ENCODE assay signal across 35 mouse cellular contexts in the genomic region with DNA sequence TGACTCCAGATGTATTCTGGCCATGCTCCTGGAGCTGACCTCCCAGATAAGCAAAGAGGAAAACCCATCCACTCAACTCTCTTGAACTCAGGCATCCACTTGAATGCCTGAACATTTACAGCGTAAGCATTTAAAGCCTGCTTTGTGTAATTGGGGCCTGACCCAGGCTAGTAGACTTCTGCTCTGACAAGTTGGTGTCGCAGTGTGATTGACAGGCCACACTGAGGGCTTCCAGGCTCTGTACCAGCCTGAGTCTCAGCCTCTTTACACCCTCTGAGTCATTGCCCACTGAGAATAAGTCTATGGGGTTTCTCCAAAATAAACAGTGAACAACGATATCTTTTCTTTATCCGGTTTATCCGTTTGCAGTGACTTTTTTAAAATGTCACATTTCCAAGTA. TPM values are rescaled to one million over a fixed set of nuclear protein-coding genes. Genes with fewer than 3 reads are reported as not detected.
DNase-seq lines count a peak whose midpoint lies in the region; ATAC-seq lines count a peak whose summit lies in the region.
"Had no signal": no experiment of that assay in that cellular context is flagged by ENCODE, and none has a peak within 500 bp of the region (broad histone marks: within the 10 kb centered on the region; RNA-seq: fewer than 3 reads in every experiment).

No protein-coding gene starts in this region.

- no peaks in the 10 kb centered on the region for H3K9me3 ChIP-seq in lung, embryonic 16.5 days (ENCODE audit: control insufficient read depth, low read length)
- H3K9me3 ChIP-seq in hindbrain, embryonic 10.5 days, result no peaks in the 10 kb centered on the region
- no peaks in the 10 kb centered on the region for H3K9me3 ChIP-seq in hindbrain, embryonic 13.5 days
- H3K9me3 ChIP-seq: embryonic facial prominence, embryonic 13.5 days; intestine, embryonic 15.5 days; liver, embryonic 12.5 days; midbrain, embryonic 10.5 days; neural tube, embryonic 13.5 days had no signal

- H3K27me3 ChIP-seq in lung, embryonic 16.5 days (ENCODE audit: control insufficient read depth, insufficient read depth, low read depth, low read length), result no peaks in the 10 kb centered on the region
- H3K27me3 ChIP-seq in hindbrain, embryonic 10.5 days (ENCODE audit: insufficient read depth, poor library complexity, severe bottlenecking), result no peaks in the 10 kb centered on the region
- H3K27me3 ChIP-seq in hindbrain, embryonic 13.5 days, result no peaks in the 10 kb centered on the region
- H3K27me3 ChIP-seq: embryonic facial prominence, embryonic 13.5 days; intestine, embryonic 15.5 days; liver, embryonic 12.5 days; neural tube, embryonic 13.5 days had no signal

- 51% methylated on average over 5 of the region's 5 CpGs for WGBS in lung, embryonic 16.5 days
- WGBS in hindbrain, embryonic 10.5 days, result 91% methylated on average over 5 of the region's 5 CpGs
- WGBS in hindbrain, embryonic 13.5 days, result 92% methylated on average over 5 of the region's 5 CpGs

- no peak for DNase-seq in lung, postnatal 10 days
- DNase-seq in NIH3T3 (ENCODE audit: low read depth), result peak; percentile 62
- DNase-seq in lung, postnatal 36 days, result peak; percentile 39
- DNase-seq in hindbrain, embryonic 10.5 days (ENCODE audit: low spot score), result no peak
- no peak for DNase-seq in adrenal gland, postnatal 10 days
- DNase-seq: adrenal gland, adult 8-10 months; cerebellum, adult 9-10 months; cerebellum, postnatal 36 days; embryo, embryonic 11 days; gastrocnemius, postnatal 10 days; heart, postnatal 14 days; kidney, adult 2 months; kidney, postnatal 36 days; layer of hippocampus, postnatal 36 days; left cerebral cortex, postnatal 4 days; liver, postnatal 0 days; right cerebral cortex, postnatal 4 days had no signal

- H3K4me2 ChIP-seq in lung, embryonic 16.5 days (ENCODE audit: low read depth, low read length), result no peak overlapping the region
- H3K4me2 ChIP-seq in hindbrain, embryonic 13.5 days, result no peak overlapping the region
- H3K4me2 ChIP-seq: embryonic facial prominence, embryonic 13.5 days; intestine, embryonic 15.5 days; liver, embryonic 12.5 days; neural tube, embryonic 13.5 days had no signal

- 0 out of 2 replicates have a peak, but pooled peaks cover 3% of the 10 kb centered on the region for H3K4me1 ChIP-seq in lung, embryonic 16.5 days (replicated peaks; ENCODE audit: control insufficient read depth, insufficient read depth, low read length)
- peaks cover 7% of the 10 kb centered on the region; the same call in 1 of the 2 replicates for H3K4me1 ChIP-seq in hindbrain, embryonic 10.5 days (replicated peaks)
- H3K4me1 ChIP-seq in hindbrain, embryonic 13.5 days (replicated peaks), result no peaks in the 10 kb centered on the region
- H3K4me1 ChIP-seq: embryonic facial prominence, embryonic 13.5 days; intestine, embryonic 15.5 days; liver, embryonic 12.5 days; midbrain, embryonic 10.5 days; neural tube, embryonic 13.5 days had no signal

- ATAC-seq in lung, embryonic 16.5 days (ENCODE audit: low read depth), result peak; percentile 83
- no peak for ATAC-seq in hindbrain, embryonic 13.5 days (ENCODE audit: low FRiP score)
- ATAC-seq: activated CD4-positive, CD25-positive, alpha-beta regulatory T cell, adult 4 months; hindbrain, postnatal 0 days; intestine, embryonic 15.5 days; liver, embryonic 12.5 days; liver, postnatal 0 days; midbrain, embryonic 16.5 days had no signal

- no peak overlapping the region for H3K9ac ChIP-seq in lung, embryonic 16.5 days (ENCODE audit: low read length)
- H3K9ac ChIP-seq in hindbrain, embryonic 13.5 days, result no peak overlapping the region
- H3K9ac ChIP-seq: embryonic facial prominence, embryonic 13.5 days; intestine, embryonic 15.5 days; liver, embryonic 12.5 days; liver, postnatal 0 days; neural tube, embryonic 13.5 days had no signal

- H3K27ac ChIP-seq in lung, embryonic 16.5 days (ENCODE audit: low read length), result no peak overlapping the region
- no peak overlapping the region for H3K27ac ChIP-seq in hindbrain, embryonic 10.5 days
- H3K27ac ChIP-seq in hindbrain, embryonic 13.5 days, result no peak overlapping the region
- H3K27ac ChIP-seq: embryonic facial prominence, embryonic 13.5 days; hindbrain, postnatal 0 days; intestine, embryonic 15.5 days; liver, embryonic 12.5 days; midbrain, embryonic 10.5 days; neural tube, embryonic 13.5 days had no signal

- H3K36me3 ChIP-seq in lung, embryonic 16.5 days (ENCODE audit: control insufficient read depth, insufficient read depth, low read length), result no peaks in the 10 kb centered on the region
- no peaks in the 10 kb centered on the region for H3K36me3 ChIP-seq in hindbrain, embryonic 10.5 days
- H3K36me3 ChIP-seq in hindbrain, embryonic 13.5 days, result no peaks in the 10 kb centered on the region
- H3K36me3 ChIP-seq: embryonic facial prominence, embryonic 13.5 days; intestine, embryonic 15.5 days; liver, embryonic 12.5 days; midbrain, embryonic 10.5 days; neural tube, embryonic 13.5 days had no signal

- no peak overlapping the region for H3K4me3 ChIP-seq in lung, embryonic 16.5 days (ENCODE audit: low read length)
- no peak overlapping the region for H3K4me3 ChIP-seq in hindbrain, embryonic 10.5 days
- no peak overlapping the region for H3K4me3 ChIP-seq in hindbrain, embryonic 13.5 days
- H3K4me3 ChIP-seq: embryonic facial prominence, embryonic 13.5 days; intestine, embryonic 15.5 days; liver, embryonic 12.5 days; midbrain, embryonic 10.5 days; neural tube, embryonic 13.5 days had no signal

RNA-seq across cellular contexts. Expression of a gene that starts 1.0 kb away (rescaled TPM):
- polyA plus RNA-seq in lung, embryonic 16.5 days (2015; fragmentation: Nextera tagmentation; extraction: Ambion mirVana), result 4.5 and 8.2 TPM in 2 replicates
- polyA plus RNA-seq in hindbrain, embryonic 10.5 days (2016; fragmentation: Nextera tagmentation; extraction: Ambion mirVana), result 0.43 TPM in 1 of 2 replicates, not detected in the other
- 0.57 TPM in 1 of 2 replicates, not detected in the other for polyA plus RNA-seq in hindbrain, embryonic 13.5 days (2015; fragmentation: Nextera tagmentation; extraction: Ambion mirVana)
- not detected for total RNA-seq in adrenal gland, postnatal 10 days (2021)
- total RNA-seq: adrenal gland, adult 8-10 months; gastrocnemius, postnatal 10 days; heart, postnatal 14 days; hindbrain, postnatal 0 days; layer of hippocampus, adult 8-10 months; layer of hippocampus, postnatal 36 days; left cerebral cortex, postnatal 4 days; megakaryocyte progenitor cell, adult 5-6 weeks had no signal
- polyA plus RNA-seq: activated CD4-positive, CD25-positive, alpha-beta regulatory T cell, adult 4 months; forebrain, embryonic 11.5 days; gonadal fat pad, adult 2 months; heart, embryonic 14.5 days; hindbrain, embryonic 11.5 days; hindbrain, postnatal 0 days; kidney, adult 2 months; liver, embryonic 12.5 days; liver, postnatal 0 days; midbrain, embryonic 10.5 days; neural tube, embryonic 13.5 days had no signal

RNA-seq across cellular contexts. Expression of a gene that starts 14.9 kb away (rescaled TPM):
- polyA plus RNA-seq in lung, embryonic 16.5 days (2015; fragmentation: Nextera tagmentation; extraction: Ambion mirVana), result 0.20 TPM in 1 of 2 replicates, not detected in the other
- polyA plus RNA-seq in hindbrain, embryonic 10.5 days (2016; fragmentation: Nextera tagmentation; extraction: Ambion mirVana), result not detected in 2 replicates
- not detected in 2 replicates for polyA plus RNA-seq in hindbrain, embryonic 13.5 days (2015; fragmentation: Nextera tagmentation; extraction: Ambion mirVana)
- total RNA-seq in adrenal gland, postnatal 10 days (2021), result under 1 TPM; 0.21 to 0.51 TPM
- total RNA-seq: gastrocnemius, postnatal 10 days; hindbrain, postnatal 0 days; layer of hippocampus, adult 8-10 months; layer of hippocampus, postnatal 36 days; left cerebral cortex, postnatal 4 days; megakaryocyte progenitor cell, adult 5-6 weeks had no signal
- polyA plus RNA-seq: activated CD4-positive, CD25-positive, alpha-beta regulatory T cell, adult 4 months; embryonic facial prominence, embryonic 13.5 days; forebrain, embryonic 11.5 days; heart, embryonic 14.5 days; hindbrain, embryonic 11.5 days; intestine, embryonic 15.5 days; liver, embryonic 12.5 days; liver, postnatal 0 days; midbrain, embryonic 10.5 days; midbrain, embryonic 16.5 days; neural tube, embryonic 13.5 days; spleen, adult 2 months had no signal

RNA-seq across cellular contexts. Expression of a gene that starts 15.4 kb away (rescaled TPM):
- 59.9 and 78.6 TPM in 2 replicates for polyA plus RNA-seq in lung, embryonic 16.5 days (2015; fragmentation: Nextera tagmentation; extraction: Ambion mirVana)
- 0.73 and 2.9 TPM in 2 replicates for polyA plus RNA-seq in hindbrain, embryonic 10.5 days (2016; fragmentation: Nextera tagmentation; extraction: Ambion mirVana)
- polyA plus RNA-seq in hindbrain, embryonic 13.5 days (2015; fragmentation: Nextera tagmentation; extraction: Ambion mirVana), result 0.22 and 1.2 TPM in 2 replicates
- not detected for total RNA-seq in adrenal gland, postnatal 10 days (2021)
- total RNA-seq: adrenal gland, adult 8-10 months; gastrocnemius, postnatal 10 days; left cerebral cortex, postnatal 4 days; megakaryocyte progenitor cell, adult 5-6 weeks had no signal
- polyA plus RNA-seq: activated CD4-positive, CD25-positive, alpha-beta regulatory T cell, adult 4 months; spleen, adult 2 months had no signal

RNA-seq across cellular contexts. Expression of a gene that starts 24.3 kb away (rescaled TPM):
- not detected in 2 replicates for polyA plus RNA-seq in lung, embryonic 16.5 days (2015; fragmentation: Nextera tagmentation; extraction: Ambion mirVana)
- polyA plus RNA-seq in hindbrain, embryonic 10.5 days (2016; fragmentation: Nextera tagmentation; extraction: Ambion mirVana), result not detected in 2 replicates
- not detected in 2 replicates for polyA plus RNA-seq in hindbrain, embryonic 13.5 days (2015; fragmentation: Nextera tagmentation; extraction: Ambion mirVana)
- total RNA-seq in adrenal gland, postnatal 10 days (2021), result not detected
- total RNA-seq: adrenal gland, adult 8-10 months; gastrocnemius, postnatal 10 days; heart, postnatal 14 days; layer of hippocampus, adult 8-10 months; layer of hippocampus, postnatal 36 days; left cerebral cortex, postnatal 4 days; megakaryocyte progenitor cell, adult 5-6 weeks had no signal
- polyA plus RNA-seq: activated CD4-positive, CD25-positive, alpha-beta regulatory T cell, adult 4 months; forebrain, embryonic 11.5 days; heart, embryonic 14.5 days; hindbrain, embryonic 11.5 days; intestine, embryonic 15.5 days; kidney, adult 2 months; kidney, embryonic 16.5 days; liver, embryonic 12.5 days; liver, postnatal 0 days; midbrain, embryonic 10.5 days; midbrain, embryonic 16.5 days; neural tube, embryonic 13.5 days; spleen, adult 2 months had no signal

RNA-seq across cellular contexts. Expression of a gene that starts 28.1 kb away (rescaled TPM):
- polyA plus RNA-seq in lung, embryonic 16.5 days (2015; fragmentation: Nextera tagmentation; extraction: Ambion mirVana), result 349 and 432 TPM in 2 replicates
- 11.4 and 12.7 TPM in 2 replicates for polyA plus RNA-seq in hindbrain, embryonic 10.5 days (2016; fragmentation: Nextera tagmentation; extraction: Ambion mirVana)
- 1.00 and 1.2 TPM in 2 replicates for polyA plus RNA-seq in hindbrain, embryonic 13.5 days (2015; fragmentation: Nextera tagmentation; extraction: Ambion mirVana)
- 10 to 100 TPM in 1 of 2 experiments, 1 to 10 TPM in 1; 9.5 to 11.0 TPM for total RNA-seq in adrenal gland, postnatal 10 days (2021)
- total RNA-seq: megakaryocyte progenitor cell, adult 5-6 weeks had no signal
- polyA plus RNA-seq: activated CD4-positive, CD25-positive, alpha-beta regulatory T cell, adult 4 months had no signal

Comparison
In these comparisons a context has a peak if more than half of its experiments do, and no peak if none do; other contexts are left out.
1. DNase-seq: peak in NIH3T3 (single experiment) and lung, postnatal 36 days (single experiment); none in lung, postnatal 10 days (single experiment), hindbrain, embryonic 10.5 days (single experiment) and adrenal gland, postnatal 10 days (single experiment).
2. RNA of a gene that starts 15.4 kb away (polyA plus RNA-seq): 59.9 to 78.6 TPM in lung, embryonic 16.5 days; 0.73 to 2.9 TPM in hindbrain, embryonic 10.5 days and 0.22 to 1.2 TPM in hindbrain, embryonic 13.5 days; every median in the first group is over 10 times any median in the second.